Mouse (Mus musculus) kidney, embryonic 15.5 days (tissue): ENCODE data around the gene Nek7. TPM values are rescaled to one million over a fixed set of nuclear protein-coding genes. Genes with fewer than 3 reads are reported as not detected.

ENCODE experiments used
- ATAC-seq: fragments of 200-750 bp; cut with Nextera tagmentation; replicated peaks from 2 replicates; pipeline ENCODE4 v1.8.0; 2017; ENCODE audit warnings: moderate TSS enrichment; ENCODE audit not compliant: low FRiP score
- H3K27ac ChIP-seq: fragments of 300-500 bp; sonication (generic); 2 replicates; pipeline ENCODE4 v1.5.1; 2015; ENCODE audit warnings: mild to moderate bottlenecking, inconsistent platforms
- H3K27me3 ChIP-seq: fragments of 300-500 bp; sonication (generic); 2 replicates; pipeline ENCODE4 v1.6.1; 2015; ENCODE audit warnings: inconsistent platforms
- H3K36me3 ChIP-seq: fragments of 300-500 bp; sonication (generic); 2 replicates; pipeline ENCODE4 v1.6.1; 2015; ENCODE audit warnings: inconsistent platforms
- H3K4me1 ChIP-seq: fragments of 300-500 bp; sonication (generic); 2 replicates; pipeline ENCODE4 v1.6.1; 2015; ENCODE audit warnings: inconsistent platforms
- H3K4me2 ChIP-seq: fragments of 300-500 bp; sonication (generic); 2 replicates; pipeline ENCODE4 v1.6.1; 2015; ENCODE audit warnings: moderate library complexity, mild to moderate bottlenecking, inconsistent platforms
- H3K4me3 ChIP-seq: fragments of 300-500 bp; sonication (generic); replicated peaks from 2 replicates; pipeline ENCODE4 v1.5.1; 2015; ENCODE audit warnings: mild to moderate bottlenecking, inconsistent platforms
- H3K9ac ChIP-seq: fragments of 300-500 bp; sonication (generic); 2 replicates; pipeline ENCODE4 v1.6.1; 2015; ENCODE audit warnings: mild to moderate bottlenecking, inconsistent platforms
- H3K9me3 ChIP-seq: fragments of 300-500 bp; sonication (generic); replicated peaks from 2 replicates; pipeline ENCODE4 v1.6.1; 2016; ENCODE audit warnings: inconsistent platforms
- WGBS: fragments of 180-500 bp; shearing (Covaris S2); methylation state at CpG from one replicate; pipeline ENCODE4 v1.1.7; 2015; ENCODE audit warnings: mixed read lengths; 5-methylcytosine and 5-hydroxymethylcytosine counted together
- polyA plus RNA-seq: library from polyadenylated mRNA; unstranded; fragments of >200 nt; fragmentation: Nextera tagmentation; extraction: Ambion mirVana; gene quantifications from 2 replicates; pipeline ENCODE4 v1.2.1, GENCODE M21; 2015

Gene Nek7
- polyA plus RNA-seq, 1 experiment from 2014 or later, result 42.7 TPM

DNA sequence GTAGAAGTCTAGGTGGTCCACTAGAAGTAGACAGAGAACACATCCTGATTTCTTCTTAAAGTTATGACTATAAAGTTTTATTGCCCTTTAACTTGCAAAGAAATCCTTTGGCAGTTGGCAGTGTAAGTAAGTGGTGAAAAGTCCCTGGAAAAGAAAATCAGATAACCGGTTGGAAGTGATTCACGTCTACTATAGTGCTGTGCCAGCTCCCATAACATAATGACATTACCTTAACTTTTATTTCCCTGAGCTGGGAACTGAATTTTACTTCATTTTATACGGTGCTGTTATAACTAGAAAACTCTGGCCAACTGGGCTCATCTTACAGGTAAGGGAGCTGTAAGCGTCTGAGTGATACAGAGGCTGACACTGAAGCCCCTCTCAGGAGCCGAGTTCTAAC, 89.3 kb downstream of the Nek7 start:
- 80% methylated on average over 5 of the region's 5 CpGs for WGBS
- no peak overlapping the region for H3K4me2 ChIP-seq

DNA sequence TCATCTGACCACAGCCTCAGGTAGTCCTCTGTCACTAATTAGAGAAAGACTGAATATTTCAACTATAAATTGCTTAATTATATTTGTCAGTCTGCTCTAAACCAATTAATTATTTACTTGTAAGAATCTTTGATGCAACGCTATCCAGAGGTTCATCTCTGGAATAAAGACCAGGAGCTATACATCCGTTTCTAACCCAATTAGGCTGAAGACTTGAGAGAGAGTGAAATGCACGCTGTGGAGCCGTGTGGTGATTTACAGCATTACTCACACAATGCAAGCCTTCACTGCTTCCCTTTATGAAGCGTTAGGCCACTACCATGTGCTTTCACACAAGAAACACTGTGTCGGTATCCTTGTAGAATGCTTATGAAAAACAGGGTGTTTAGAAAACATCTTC, 96.0 kb downstream of the Nek7 start:
- Histone ChIP-seq H3K27me3 (no peaks in the 10 kb centered on the region), H3K27ac (no peak overlapping the region), H3K4me3 (no peak overlapping the region), H3K9me3 (no peaks in the 10 kb centered on the region), H3K36me3 (0 out of 2 replicates have a peak, but pooled peaks cover 3% of the 10 kb centered on the region), H3K4me1 (no peaks in the 10 kb centered on the region), H3K4me2 (no peak overlapping the region), H3K9ac (no peak overlapping the region)
- WGBS, result 57% methylated on average over 6 of the region's 6 CpGs
- no peak for ATAC-seq

More for the DNA sequence above, 89.3 kb downstream of the Nek7 start:
- H3K36me3 ChIP-seq, result peaks cover 7% of the 10 kb centered on the region; the same call in 1 of the 2 replicates
- H3K27me3 ChIP-seq, result no peaks in the 10 kb centered on the region
- H3K9ac ChIP-seq, result no peak overlapping the region
- H3K4me3 ChIP-seq, result no peak overlapping the region
- H3K4me1 ChIP-seq, result no peaks in the 10 kb centered on the region
- H3K27ac ChIP-seq, result no peak overlapping the region
- H3K9me3 ChIP-seq, result no peaks in the 10 kb centered on the region
- ATAC-seq, result no peak

DNA sequence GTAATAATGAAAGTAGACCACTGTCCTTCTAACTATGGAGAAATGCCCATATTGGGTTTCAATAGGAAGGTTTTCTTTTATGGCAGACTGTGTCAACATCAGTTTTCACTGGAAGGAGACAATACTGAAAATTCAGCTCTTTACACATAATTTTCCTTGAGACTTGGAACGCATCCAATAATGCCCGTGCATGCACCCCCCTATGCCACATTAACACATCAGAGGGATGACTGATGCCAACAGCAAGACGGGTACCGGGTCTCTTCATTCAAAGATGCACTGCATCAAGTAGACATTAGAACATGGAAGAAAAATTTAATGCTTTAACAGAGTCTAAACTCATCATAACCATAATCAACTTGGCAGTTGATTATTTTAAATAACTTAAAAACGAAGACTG, 101.7 kb downstream of the Nek7 start:
- ATAC-seq, result no peak
- Histone ChIP-seq H3K27me3 (no peaks in the 10 kb centered on the region), H3K4me3 (no peak overlapping the region), H3K4me1 (no peaks in the 10 kb centered on the region), H3K27ac (no peak overlapping the region), H3K9ac (no peak overlapping the region), H3K9me3 (no peaks in the 10 kb centered on the region), H3K4me2 (no peak overlapping the region), H3K36me3 (no peaks in the 10 kb centered on the region)
- WGBS, result 79% methylated on average over 5 of the region's 5 CpGs

DNA sequence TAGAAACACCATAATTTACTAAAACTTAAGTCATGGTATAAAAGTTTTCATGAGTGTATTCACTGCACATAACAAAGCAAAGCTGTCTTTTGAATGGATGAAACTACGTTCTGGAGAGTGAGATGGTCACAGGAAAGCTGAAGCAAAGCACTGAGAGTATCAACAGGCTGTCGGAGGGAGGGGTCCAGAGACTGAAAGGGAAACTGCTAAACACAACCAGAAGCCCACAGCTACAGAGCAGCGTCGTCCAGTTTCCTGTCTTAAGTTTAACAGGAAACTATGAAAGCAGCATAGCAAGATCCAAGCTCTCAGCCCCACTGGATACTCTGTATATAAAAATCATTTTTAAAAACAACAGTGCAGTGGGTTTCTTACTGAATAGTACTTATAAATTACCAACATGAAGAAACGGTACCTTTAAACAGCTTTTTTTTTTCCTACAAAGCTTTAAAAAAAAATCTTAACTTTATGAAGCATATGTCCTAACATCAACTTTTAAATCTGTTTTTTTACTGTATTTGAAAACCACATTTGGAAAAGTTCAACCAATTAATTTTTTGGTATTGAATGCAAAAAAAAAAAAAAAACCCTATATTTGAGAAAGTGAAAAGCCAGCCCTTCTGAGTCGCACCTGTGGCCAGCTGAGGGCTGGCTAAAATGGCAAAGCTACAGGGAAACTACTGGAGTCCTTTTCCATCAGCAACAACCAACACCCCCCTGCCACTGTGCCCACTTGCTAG, 102.4 kb downstream of the Nek7 start:
- Histone ChIP-seq H3K27ac (no peak overlapping the region), H3K4me2 (no peak overlapping the region), H3K4me3 (no peak overlapping the region), H3K4me1 (no peaks in the 10 kb centered on the region), H3K9me3 (no peaks in the 10 kb centered on the region), H3K36me3 (no peaks in the 10 kb centered on the region), H3K27me3 (no peaks in the 10 kb centered on the region), H3K9ac (no peak overlapping the region)
- 59% methylated on average over 6 of the region's 6 CpGs for WGBS
- no peak for ATAC-seq

DNA sequence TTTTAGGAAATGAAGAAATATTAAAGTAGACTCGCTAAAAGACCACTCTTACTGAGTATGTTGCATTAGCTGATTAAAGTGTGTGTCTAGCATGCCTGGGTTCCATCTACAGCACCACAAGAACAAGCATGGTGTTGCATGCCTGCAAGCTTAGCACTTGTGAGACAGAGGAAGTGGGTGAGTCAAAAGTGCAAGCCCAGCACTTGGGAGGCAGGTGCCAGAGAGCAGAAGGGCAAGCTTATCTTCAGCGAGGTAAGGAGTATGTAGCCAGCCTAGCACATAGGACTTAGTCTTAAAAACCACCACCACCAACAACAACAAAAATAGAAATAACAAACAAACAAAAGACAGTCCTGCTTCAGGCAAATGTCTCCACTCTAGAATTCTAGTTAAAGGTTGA, 103.0 kb downstream of the Nek7 start:
- no peak overlapping the region for H3K4me3 ChIP-seq
- no peak for ATAC-seq
- no peaks in the 10 kb centered on the region for H3K36me3 ChIP-seq
- H3K27me3 ChIP-seq, result no peaks in the 10 kb centered on the region
- H3K9ac ChIP-seq, result no peak overlapping the region
- H3K27ac ChIP-seq, result no peak overlapping the region
- no peak overlapping the region for H3K4me2 ChIP-seq
- 64% methylated on average over 2 of the region's 2 CpGs for WGBS
- no peaks in the 10 kb centered on the region for H3K9me3 ChIP-seq
- H3K4me1 ChIP-seq, result no peaks in the 10 kb centered on the region

DNA sequence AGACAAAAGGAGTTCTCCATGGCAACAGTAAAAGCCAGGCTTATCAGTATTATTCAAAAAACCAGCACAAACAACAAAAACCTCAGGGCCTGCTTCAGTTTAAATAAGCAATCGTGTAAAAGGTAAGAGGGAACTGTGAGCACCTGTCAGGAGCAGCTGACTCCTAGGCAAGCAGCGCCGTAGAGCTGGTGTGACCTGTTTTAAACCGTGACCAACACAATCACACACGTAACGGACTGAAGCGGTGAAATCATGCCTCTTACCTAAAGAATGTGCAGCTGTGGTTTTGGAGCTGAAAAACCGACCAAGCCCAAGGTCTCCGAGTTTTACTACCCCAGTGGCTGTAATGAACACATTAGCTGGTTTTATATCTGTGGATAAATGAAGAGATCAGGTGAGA, 104.6 kb downstream of the Nek7 start:
- Histone ChIP-seq H3K9me3 (no peaks in the 10 kb centered on the region), H3K36me3 (no peaks in the 10 kb centered on the region), H3K27me3 (no peaks in the 10 kb centered on the region), H3K4me1 (no peaks in the 10 kb centered on the region), H3K9ac (no peak overlapping the region), H3K27ac (no peak overlapping the region), H3K4me3 (no peak overlapping the region), H3K4me2 (no peak overlapping the region)
- 78% methylated on average over 9 of the region's 9 CpGs for WGBS
- ATAC-seq, result no peak

DNA sequence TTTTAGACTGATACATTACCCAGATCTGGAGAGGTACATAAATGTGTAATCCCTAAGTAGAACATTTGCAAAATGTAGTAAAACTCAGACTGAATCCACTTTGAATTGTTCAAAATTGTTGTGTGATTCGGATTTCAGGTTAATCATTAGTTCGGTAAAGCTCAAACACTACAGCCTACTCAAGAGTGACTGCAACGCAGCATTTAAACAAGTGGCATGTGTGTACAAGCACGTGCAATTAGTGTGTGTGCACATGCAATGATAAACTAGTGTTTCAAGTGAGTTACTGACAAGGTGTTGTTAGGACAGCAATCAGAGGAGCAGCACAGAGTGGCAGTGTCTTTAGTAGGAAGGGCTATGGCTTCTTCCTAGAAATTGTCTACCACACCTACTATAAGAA, 106.0 kb downstream of the Nek7 start:
- Histone ChIP-seq H3K4me3 (no peak overlapping the region), H3K4me2 (no peak overlapping the region), H3K27me3 (no peaks in the 10 kb centered on the region), H3K9ac (no peak overlapping the region), H3K4me1 (no peaks in the 10 kb centered on the region), H3K36me3 (no peaks in the 10 kb centered on the region), H3K9me3 (no peaks in the 10 kb centered on the region), H3K27ac (peak overlapping the region; percentile 45; the same call in 1 of the 2 replicates)
- WGBS, result 65% methylated on average over 4 of the region's 4 CpGs
- ATAC-seq, result peak; percentile 74

DNA sequence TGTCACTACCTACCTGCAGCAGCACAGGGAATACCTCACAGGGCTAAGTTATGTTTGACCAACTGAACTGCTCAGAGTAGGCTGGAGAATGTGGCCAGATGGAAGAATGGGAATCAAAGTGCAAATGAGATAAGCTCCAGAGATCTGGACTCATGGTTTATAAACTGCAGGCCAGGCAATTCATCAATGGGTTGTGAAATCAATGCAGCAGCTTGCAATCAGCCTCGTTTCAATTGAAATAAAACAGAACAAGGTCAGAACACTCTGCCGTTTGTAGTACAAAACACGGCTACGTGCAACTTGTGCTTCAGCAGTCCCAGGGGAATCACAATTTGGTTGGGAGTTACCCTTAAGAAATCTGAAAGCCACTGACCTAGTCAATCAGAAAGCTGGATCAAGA, 109.4 kb downstream of the Nek7 start:
- Histone ChIP-seq H3K4me2 (no peak overlapping the region), H3K4me3 (no peak overlapping the region), H3K27ac (no peak overlapping the region), H3K9ac (no peak overlapping the region), H3K4me1 (peaks cover 13% of the 10 kb centered on the region), H3K36me3 (no peaks in the 10 kb centered on the region), H3K9me3 (no peaks in the 10 kb centered on the region), H3K27me3 (no peaks in the 10 kb centered on the region)
- 54% methylated on average over 4 of the region's 4 CpGs for WGBS
- ATAC-seq, result no peak

DNA sequence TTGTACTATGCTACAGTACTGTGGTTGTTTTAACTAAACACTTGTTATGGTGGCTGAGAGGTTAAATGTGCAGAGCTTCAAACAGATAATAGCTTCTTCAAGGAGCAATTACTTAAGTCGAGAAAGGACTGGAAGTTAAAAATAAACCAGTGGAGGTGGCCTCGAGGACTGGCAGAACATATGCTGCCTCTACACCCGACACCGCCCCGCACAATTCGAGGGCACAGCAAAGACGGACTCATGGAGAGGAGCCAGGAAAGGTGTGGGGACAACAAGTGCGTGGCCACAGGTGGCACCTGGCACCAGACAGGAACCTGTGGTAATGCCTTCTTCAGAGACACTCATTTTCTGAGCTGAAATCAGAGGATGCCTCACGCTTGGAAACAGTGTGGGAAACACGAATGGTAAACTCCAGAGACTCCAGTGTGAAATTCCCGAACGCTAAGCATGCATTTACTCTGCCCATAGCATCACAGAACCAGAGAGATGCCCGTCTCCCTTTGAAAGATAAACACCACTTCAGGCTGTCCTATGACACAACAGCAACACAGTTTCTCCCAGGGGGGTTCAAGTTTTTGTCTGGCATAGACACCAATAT, 112.4 kb downstream of the Nek7 start:
- ATAC-seq, result peak; percentile 64
- 62% methylated on average over 13 of the region's 13 CpGs for WGBS
- H3K4me1 ChIP-seq, result peaks cover 13% of the 10 kb centered on the region

DNA sequence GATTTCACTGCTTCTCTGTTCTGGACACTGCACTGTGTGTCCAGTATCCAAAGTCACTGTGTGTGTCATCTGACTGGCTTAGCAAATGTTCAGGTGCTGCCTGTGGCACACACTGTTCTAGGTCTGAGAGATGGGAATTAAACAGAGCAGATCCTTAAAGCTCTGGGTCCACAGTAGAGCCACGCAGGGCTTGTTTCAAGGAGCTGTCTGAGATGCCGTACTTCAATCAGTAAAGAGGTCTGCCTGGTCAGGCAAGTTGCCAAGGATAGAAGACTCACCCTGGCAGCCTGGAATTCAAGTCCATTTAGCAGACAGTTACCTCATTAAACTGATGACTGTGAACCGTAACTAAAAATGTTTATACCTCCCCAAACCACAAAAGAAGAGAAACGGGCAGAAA, 112.9 kb downstream of the Nek7 start:
- no peak overlapping the region for H3K9ac ChIP-seq
- WGBS, result 25% methylated on average over 4 of the region's 4 CpGs
- peak; percentile 81 for ATAC-seq
- no peak overlapping the region for H3K4me2 ChIP-seq
- H3K27me3 ChIP-seq, result no peaks in the 10 kb centered on the region
- H3K36me3 ChIP-seq, result no peaks in the 10 kb centered on the region
- no peaks in the 10 kb centered on the region for H3K9me3 ChIP-seq
- H3K4me3 ChIP-seq, result no peak overlapping the region
- H3K4me1 ChIP-seq, result peaks cover 13% of the 10 kb centered on the region
- no peak overlapping the region for H3K27ac ChIP-seq

More for the DNA sequence above, 112.4 kb downstream of the Nek7 start:
- no peak overlapping the region for H3K9ac ChIP-seq
- H3K4me3 ChIP-seq, result no peak overlapping the region
- no peaks in the 10 kb centered on the region for H3K36me3 ChIP-seq
- H3K9me3 ChIP-seq, result no peaks in the 10 kb centered on the region
- 0 out of 2 replicates have a peak overlapping the region, but pooled peaks have one; percentile 6 for H3K27ac ChIP-seq
- H3K4me2 ChIP-seq, result no peak overlapping the region
- no peaks in the 10 kb centered on the region for H3K27me3 ChIP-seq

DNA sequence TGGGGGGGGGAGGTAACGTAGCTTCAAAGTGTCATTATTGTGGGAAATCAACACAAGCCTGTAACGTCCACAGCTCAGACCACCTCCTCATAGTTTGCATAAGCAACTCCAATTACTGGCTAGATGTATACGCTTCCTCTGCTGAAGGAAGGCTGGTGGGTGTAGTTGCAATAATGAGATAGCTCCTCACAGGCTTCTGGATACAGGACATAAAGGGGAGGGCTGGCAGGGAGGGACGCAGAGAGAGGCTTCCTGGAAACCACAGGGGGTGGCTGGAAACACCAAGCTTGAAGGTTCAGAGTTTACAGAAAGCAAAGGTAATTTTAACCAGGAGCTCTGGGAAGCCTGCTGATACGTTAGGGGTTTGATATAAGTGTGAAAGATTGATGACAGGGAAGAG, 115.7 kb downstream of the Nek7 start:
- no peak overlapping the region for H3K9ac ChIP-seq
- H3K27me3 ChIP-seq, result no peaks in the 10 kb centered on the region
- no peak overlapping the region for H3K27ac ChIP-seq
- no peaks in the 10 kb centered on the region for H3K36me3 ChIP-seq
- no peak overlapping the region for H3K4me3 ChIP-seq
- peaks cover 20% of the 10 kb centered on the region for H3K4me1 ChIP-seq
- 57% methylated on average over 5 of the region's 5 CpGs for WGBS
- H3K9me3 ChIP-seq, result no peaks in the 10 kb centered on the region
- no peak overlapping the region for H3K4me2 ChIP-seq
- ATAC-seq, result no peak

DNA sequence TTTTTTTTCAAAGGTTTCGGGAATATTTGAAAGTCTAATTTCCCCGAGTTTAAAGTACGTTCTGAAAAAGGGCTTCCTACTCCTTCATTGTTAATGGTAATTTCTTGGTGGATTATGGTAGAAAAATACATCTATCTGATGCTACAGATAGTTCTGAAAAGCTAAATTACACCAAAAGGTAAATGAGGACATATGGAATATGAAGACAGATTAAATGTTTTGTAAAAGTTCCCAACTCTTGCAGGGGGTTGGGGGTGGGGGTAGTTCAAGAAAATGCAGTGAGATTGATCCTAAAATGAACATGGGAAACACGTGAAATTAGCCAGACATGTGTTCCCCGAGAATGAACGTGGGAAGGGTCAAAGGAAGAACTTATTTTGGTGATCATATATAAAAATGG, 119.2 kb downstream of the Nek7 start:
- Histone ChIP-seq H3K9ac (no peak overlapping the region), H3K4me3 (no peak overlapping the region), H3K27me3 (no peaks in the 10 kb centered on the region), H3K4me1 (peaks cover 7% of the 10 kb centered on the region; the same call in 1 of the 2 replicates), H3K27ac (no peak overlapping the region), H3K4me2 (no peak overlapping the region), H3K36me3 (peaks cover 10% of the 10 kb centered on the region; the same call in 1 of the 2 replicates), H3K9me3 (no peaks in the 10 kb centered on the region)
- WGBS, result 81% methylated on average over 6 of the region's 6 CpGs
- ATAC-seq, result no peak
